Mouse (Mus musculus) liver, embryonic 14.5 days (tissue): ENCODE measurements around the gene Fbxo31.

Experiments
- CTCF ChIP-seq: IDR thresholded peaks from 2 replicates; pipeline ENCODE4 v1.5.1; 2016; ENCODE audit warnings: antibody characterized with exemption, low read depth, control low read depth
- EP300 ChIP-seq: IDR thresholded peaks from 2 replicates; pipeline ENCODE4 v1.6.1; 2016; ENCODE audit warnings: antibody characterized with exemption, low read depth

- TF ChIP-seq CTCF (no peak), EP300 (no peak)
Observed at GRCm38 (mm10) chr8:121584730-121585129, 6.1 kb upstream of the Fbxo31 start.
